ENCODE assay signal across 13 mouse cellular contexts in the genomic region with DNA sequence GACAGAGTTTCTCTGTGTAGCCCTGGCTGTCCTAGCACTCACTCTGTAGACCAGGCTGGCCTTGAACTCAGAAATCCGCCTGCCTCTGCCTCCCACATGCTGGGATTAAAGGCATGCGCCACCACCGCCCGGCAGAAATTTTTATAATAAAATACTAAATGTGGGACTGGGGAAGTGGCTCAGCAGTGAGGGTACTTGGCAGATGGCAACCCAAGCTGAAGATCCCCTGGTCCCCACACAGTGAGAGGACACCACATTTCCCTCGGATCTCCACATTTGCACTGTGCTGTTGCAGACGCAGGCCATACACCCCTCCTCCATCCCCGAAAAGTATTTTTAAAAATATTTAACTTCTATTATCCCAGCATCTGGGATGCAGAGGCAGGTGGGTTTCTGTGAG.
"Had no signal": no experiment of that assay in that cellular context is flagged by ENCODE, and none has a peak within 500 bp of the region (broad histone marks: within the 10 kb centered on the region; RNA-seq: fewer than 3 reads in every experiment).

No protein-coding gene starts in this region.

- H3K9me3 ChIP-seq: intestine, embryonic 15.5 days; limb, embryonic 10.5 days; neural tube, embryonic 13.5 days had no signal

- H3K27ac ChIP-seq: intestine, embryonic 15.5 days; limb, embryonic 10.5 days had no signal

- H3K9ac ChIP-seq: intestine, embryonic 15.5 days had no signal

- H3K27me3 ChIP-seq: intestine, embryonic 15.5 days; neural tube, embryonic 13.5 days had no signal

- ATAC-seq: intestine, embryonic 15.5 days had no signal

- H3K4me3 ChIP-seq: intestine, embryonic 15.5 days; layer of hippocampus, adult 2 months; limb, embryonic 10.5 days had no signal

- DNase-seq: kidney, adult 18-20 months; kidney, postnatal 10 days; kidney, postnatal 4 days; lung, adult 18-20 months; lung, postnatal 36 days; midbrain, embryonic 14.5 days; right cerebral cortex, adult 18-20 months; right cerebral cortex, postnatal 25 days; thymus, postnatal 36 days had no signal
